Mouse (Mus musculus): ENCODE measurements around the gene Surf4. TPM values are rescaled to one million over a fixed set of nuclear protein-coding genes. Genes with fewer than 3 reads are reported as not detected.
"Not testable (repeated sequence)": the region's sequence is repeated elsewhere in the genome, so short reads cannot be mapped to it uniquely, and the experiment has no call there.

Gene Surf4
- total RNA-seq, 2 experiments from 2014 or later, result 84.7 to 88.7 TPM

- intact Hi-C loops (cut with DNase I), result loop anchor here (5.0 to 10.0 kb wide), 2 partner anchors 120 to 462 kb away; partner anchors contain the start of genes Sec16a and Slc2a6
These were observed 26.6 kb downstream of the Surf4 start for GRCm38 (mm10) chr2:26907109-26907508.

GRCm38 (mm10) chr2:26906431-26906830 lies 27.3 kb downstream of the Surf4 start:
- intact Hi-C loops (cut with DNase I), result loop anchor here (5.0 to 10.0 kb wide), 2 partner anchors 121 to 462 kb away; partner anchors contain the start of genes Sec16a and Slc2a6
- DNase-seq, result no peak

More at GRCm38 (mm10) chr2:26907109-26907508, 26.6 kb downstream of the Surf4 start:
- DNase-seq, result peak; percentile 40 to 65

- DNase-seq, result no peak
- intact Hi-C loops (cut with DNase I), result loop anchor here (5.0 to 10.0 kb wide), 2 partner anchors 121 to 461 kb away; partner anchors contain the start of genes Sec16a and Slc2a6
These were observed 27.8 kb downstream of the Surf4 start for GRCm38 (mm10) chr2:26905936-26906335.

GRCm38 (mm10) chr2:26903311-26903710 lies 30.4 kb downstream of the Surf4 start:
- intact Hi-C loops (cut with DNase I), result loop anchor here (10.0 kb wide), 1 partner anchor 459 kb away; the partner anchor contains the start of gene Sec16a

GRCm38 (mm10) chr2:26902467-26903220 lies 31.1 kb downstream of the Surf4 start, which contains the start of gene Surf6:
Gene Surf6, minus strand, starts transcription at chr2:26902879.
- intact Hi-C loops (cut with DNase I), result loop anchor here (10.0 kb wide), 1 partner anchor 458 kb away; the partner anchor contains the start of gene Sec16a
- peak; percentile 88 to 92 for DNase-seq

More at GRCm38 (mm10) chr2:26903311-26903710, 30.4 kb downstream of the Surf4 start:
- no peak for DNase-seq

GRCm38 (mm10) chr2:26901834-26902400 lies 31.8 kb downstream of the Surf4 start:
- intact Hi-C loops (cut with DNase I), result loop anchor here (10.0 kb wide), 1 partner anchor 457 kb away; the partner anchor contains the start of gene Sec16a
- no peak for DNase-seq

GRCm38 (mm10) chr2:26900731-26901130 lies 33.0 kb downstream of the Surf4 start:
- DNase-seq, result no peak
- intact Hi-C loops (cut with DNase I), result loop anchor here (10.0 kb wide), 1 partner anchor 456 kb away; the partner anchor contains the start of gene Sec16a

- no peak for DNase-seq
- intact Hi-C loops (cut with DNase I), result no loop called here
These were observed 37.8 kb downstream of the Surf4 start for GRCm38 (mm10) chr2:26895898-26896297.

- DNase-seq; intact Hi-C loops (cut with DNase I): not testable (repeated sequence)
These were observed 47.6 kb downstream of the Surf4 start for GRCm38 (mm10) chr2:26886170-26886569.

GRCm38 (mm10) chr2:26885541-26885940 lies 48.2 kb downstream of the Surf4 start:
- intact Hi-C loops (cut with DNase I); DNase-seq: not testable (repeated sequence)

- DNase-seq, result no peak
- intact Hi-C loops (cut with DNase I), result no loop called here
These were observed 55.2 kb downstream of the Surf4 start for GRCm38 (mm10) chr2:26878571-26878970.

- intact Hi-C loops (cut with DNase I), result no loop called here
- no peak for DNase-seq
These were observed 63.1 kb downstream of the Surf4 start for GRCm38 (mm10) chr2:26870666-26871065.

Other genes starting within 250 kb of the Surf4 start
- not detected for gene Abo, start 68.9 kb downstream of the Surf4 start, total RNA-seq (2021)
- 10 to 100 TPM; 11.3 to 12.3 TPM for gene Surf6, start 31.0 kb downstream of the Surf4 start, total RNA-seq (2021)
- 10 to 100 TPM; 24.4 to 26.5 TPM for gene Med22, start 23.3 kb downstream of the Surf4 start, total RNA-seq (2021)
- gene Rpl7a, start 23.2 kb downstream of the Surf4 start, total RNA-seq (2021), result 100 to 1,000 TPM; 272 to 313 TPM
- 10 to 100 TPM; 14.3 to 15.0 TPM for gene Surf2, start 17.6 kb downstream of the Surf4 start, total RNA-seq (2021)
- gene Surf1, start 17.4 kb downstream of the Surf4 start, total RNA-seq (2021), result 10 to 100 TPM; 44.3 to 45.3 TPM
- gene Stkld1, start 119 bp upstream of the Surf4 start, total RNA-seq (2021), result under 1 TPM in 1 of 2 experiments, not detected in 1; 0.29 TPM
- 10 to 100 TPM; 13.6 to 16.4 TPM for gene Rexo4, start 30.5 kb upstream of the Surf4 start, total RNA-seq (2021)
- gene Adamts13, start 39.5 kb upstream of the Surf4 start, total RNA-seq (2021), result not detected
- gene Cacfd1, start 76.0 kb upstream of the Surf4 start, total RNA-seq (2021), result 10 to 100 TPM; 32.4 to 37.2 TPM
- gene Slc2a6, start 94.1 kb upstream of the Surf4 start, total RNA-seq (2021), result under 1 TPM; 0.41 TPM
- gene Mymk, start 138.3 kb upstream of the Surf4 start, total RNA-seq (2021), result not detected
- 10 to 100 TPM; 27.9 to 36.3 TPM for gene Adamtsl2, start 145.5 kb upstream of the Surf4 start, total RNA-seq (2021)
- gene Fam163b, start 208.6 kb upstream of the Surf4 start, total RNA-seq (2021), result under 1 TPM; 0.38 to 0.51 TPM
- 1 to 10 TPM; 2.2 to 2.6 TPM for gene Dbh, start 231.3 kb upstream of the Surf4 start, total RNA-seq (2021)